8 mouse cellular contexts compared by ENCODE assay signal in genomic region chr7:31126851-31127724, GRCm38 (mm10). TPM values are rescaled to one million over a fixed set of nuclear protein-coding genes. Genes with fewer than 3 reads are reported as not detected.
A peak's percentile ranks its signal among the peaks of the same experiment; 100 is the strongest.
DNase-seq lines count a peak whose midpoint lies in the region; ATAC-seq lines count a peak whose summit lies in the region.

Scn1b (minus strand) TSS chr7:31127003.

- H3K27me3 ChIP-seq in embryonic facial prominence, embryonic 13.5 days = peaks cover 41% of the 10 kb centered on the region
- H3K27me3 ChIP-seq in heart, embryonic 12.5 days (replicated peaks) = peaks cover 22% of the 10 kb centered on the region
- peaks cover 47% of the 10 kb centered on the region for H3K27me3 ChIP-seq in lung, embryonic 15.5 days

- no peak for ATAC-seq in embryonic facial prominence, embryonic 13.5 days (ENCODE audit: insufficient number of reproducible peaks, insufficient read depth, low FRiP score, low TSS enrichment, low read depth)
- ATAC-seq in heart, embryonic 12.5 days (ENCODE audit: insufficient number of reproducible peaks, low FRiP score) = peak; percentile 67
- peak; percentile 57; the same call in 1 of the 2 replicates for ATAC-seq in lung, embryonic 15.5 days (ENCODE audit: borderline replicate concordance, extremely low read depth, low FRiP score, low TSS enrichment)

- peaks cover 41% of the 10 kb centered on the region for H3K36me3 ChIP-seq in embryonic facial prominence, embryonic 13.5 days
- H3K36me3 ChIP-seq in heart, embryonic 12.5 days = peaks cover 37% of the 10 kb centered on the region
- H3K36me3 ChIP-seq in lung, embryonic 15.5 days = peaks cover 40% of the 10 kb centered on the region

- under 1% methylated on average over 50 of the region's 60 CpGs for WGBS in embryonic facial prominence, embryonic 13.5 days
- 1% methylated on average over 52 of the region's 60 CpGs for WGBS in heart, embryonic 12.5 days
- WGBS in lung, embryonic 15.5 days = 1% methylated on average over 30 of the region's 60 CpGs

- no peaks in the 10 kb centered on the region for H3K9me3 ChIP-seq in embryonic facial prominence, embryonic 13.5 days
- H3K9me3 ChIP-seq in heart, embryonic 12.5 days (replicated peaks) = no peaks in the 10 kb centered on the region
- no peaks in the 10 kb centered on the region for H3K9me3 ChIP-seq in lung, embryonic 15.5 days

- peaks cover 8% of the 10 kb centered on the region for H3K4me1 ChIP-seq in embryonic facial prominence, embryonic 13.5 days
- peaks cover 24% of the 10 kb centered on the region for H3K4me1 ChIP-seq in heart, embryonic 12.5 days (replicated peaks)
- H3K4me1 ChIP-seq in lung, embryonic 15.5 days = peaks cover 17% of the 10 kb centered on the region

- peak within 1 kb of the TSS; percentile 99 for H3K4me2 ChIP-seq in embryonic facial prominence, embryonic 13.5 days
- peak within 1 kb of the TSS; percentile 100 for H3K4me2 ChIP-seq in heart, embryonic 12.5 days
- peak within 1 kb of the TSS; percentile 99 for H3K4me2 ChIP-seq in lung, embryonic 15.5 days

- H3K27ac ChIP-seq in embryonic facial prominence, embryonic 13.5 days = no peak within 1 kb of the TSS
- no peak within 1 kb of the TSS for H3K27ac ChIP-seq in heart, embryonic 12.5 days (ENCODE audit: poor library complexity, severe bottlenecking)
- H3K27ac ChIP-seq in lung, embryonic 15.5 days = no peak within 1 kb of the TSS

- DNase-seq in CD4-positive, CD25-positive, alpha-beta regulatory T cell, adult 2 months (ENCODE audit: low read depth, low spot score) = peak; percentile 70
- DNase-seq in adrenal gland, adult (ENCODE audit: inconsistent age in 2 of 2, low spot score in 1 of 2) = peak; percentile 79 to 87
- peak; percentile 60 to 79 for DNase-seq in kidney, postnatal 36 days
- DNase-seq in retina, postnatal 1 day = peak; percentile 59
- no peak for DNase-seq in spleen, postnatal 36 days (ENCODE audit: low spot score in 2 of 2)

- H3K9ac ChIP-seq in embryonic facial prominence, embryonic 13.5 days = peak within 1 kb of the TSS; percentile 77
- peak within 1 kb of the TSS; percentile 79 for H3K9ac ChIP-seq in heart, embryonic 12.5 days
- H3K9ac ChIP-seq in lung, embryonic 15.5 days = peak within 1 kb of the TSS; percentile 32

- H3K4me3 ChIP-seq in embryonic facial prominence, embryonic 13.5 days = peak within 1 kb of the TSS; percentile 69
- H3K4me3 ChIP-seq in heart, embryonic 12.5 days = peak within 1 kb of the TSS; percentile 76
- peak within 1 kb of the TSS; percentile 56 for H3K4me3 ChIP-seq in lung, embryonic 15.5 days

RNA-seq across cellular contexts. Expression of gene Scn1b, which starts in this region (rescaled TPM):
- 4.3 and 4.8 TPM in 2 replicates for polyA plus RNA-seq in embryonic facial prominence, embryonic 13.5 days (2015; fragmentation: Nextera tagmentation; extraction: Ambion mirVana)
- polyA plus RNA-seq in heart, embryonic 12.5 days (2016; fragmentation: Nextera tagmentation; extraction: Ambion mirVana) = 5.3 and 5.7 TPM in 2 replicates
- polyA plus RNA-seq in lung, embryonic 15.5 days (2015; fragmentation: Nextera tagmentation; extraction: Ambion mirVana) = 1.5 and 1.8 TPM in 2 replicates

Comparison
In these comparisons a context has a peak if more than half of its experiments do, and no peak if none do; other contexts are left out.
1. DNase-seq: peak in CD4-positive, CD25-positive, alpha-beta regulatory T cell, adult 2 months (single experiment), adrenal gland, adult (2 of 2), kidney, postnatal 36 days (2 of 2) and retina, postnatal 1 day (single experiment); none in spleen, postnatal 36 days (0 of 2).
2. Peak in every context shown above with its lines, with median percentiles within 50 percentile points of each other: H3K4me2 ChIP-seq, H3K4me3 ChIP-seq and H3K9ac ChIP-seq.